In genomic region chr10:70799906-70800305, GRCm38 (mm10) we compare ENCODE assay signal across 13 mouse cellular contexts.
DNase-seq lines count a peak whose midpoint lies in the region; ATAC-seq lines count a peak whose summit lies in the region.
"Had no signal": no experiment of that assay in that cellular context is flagged by ENCODE, and none has a peak within 500 bp of the region (broad histone marks: within the 10 kb centered on the region; RNA-seq: fewer than 3 reads in every experiment).

No protein-coding gene starts in this region.

- peak overlapping the region; percentile 30; the same call in 1 of the 2 replicates for H3K27ac ChIP-seq in brown adipose tissue, adult 24 weeks (replicated peaks; ENCODE audit: low read depth, low read length)
- H3K27ac ChIP-seq: kidney, embryonic 15.5 days; midbrain, embryonic 12.5 days had no signal

- intact Hi-C loops in left cerebral cortex, postnatal 14 days (cut with DNase I): loop anchor here (5.0 kb wide), 2 partner anchors 48 to 83 kb away; no protein-coding TSS in a partner anchor

- no peaks in the 10 kb centered on the region; the same call in 1 of the 2 replicates for H3K4me1 ChIP-seq in brown adipose tissue, adult 24 weeks (ENCODE audit: control insufficient read depth, insufficient read depth, insufficient read length, low read length)
- H3K4me1 ChIP-seq: midbrain, embryonic 12.5 days had no signal

- ATAC-seq in frontal cortex, adult (ENCODE audit: low TSS enrichment): peak; percentile 70

- peak; percentile 16 for DNase-seq in layer of hippocampus, adult 11-12 months (ENCODE audit: low spot score)
- DNase-seq in layer of hippocampus, postnatal 25 days (ENCODE audit: extremely low spot score in 1 of 2, low spot score in 1 of 2): no peak
- DNase-seq in left cerebral cortex, postnatal 14 days (ENCODE audit: low spot score in 2 of 2): peak; percentile 30 to 58
- DNase-seq in adrenal gland, postnatal 36 days: no peak
- DNase-seq in adrenal gland, adult 2 months: no peak
- no peak for DNase-seq in ovary, postnatal 36 days (ENCODE audit: low spot score)
- DNase-seq: cerebellum, adult 11-12 months; lung, embryonic 14.5 days; thymus, postnatal 4 days had no signal

- H3K4me3 ChIP-seq in brown adipose tissue, adult 24 weeks (ENCODE audit: insufficient read depth, low read depth, low read length): no peak overlapping the region
- H3K4me3 ChIP-seq: kidney, embryonic 15.5 days; midbrain, embryonic 12.5 days had no signal

Comparison
In these comparisons a context has a peak if more than half of its experiments do, and no peak if none do; other contexts are left out.
1. DNase-seq: peak in layer of hippocampus, adult 11-12 months (single experiment) and left cerebral cortex, postnatal 14 days (2 of 2); none in layer of hippocampus, postnatal 25 days (0 of 2), adrenal gland, postnatal 36 days (0 of 2), adrenal gland, adult 2 months (single experiment) and ovary, postnatal 36 days (single experiment).